Mouse (Mus musculus) spleen, adult 10 weeks (tissue): ENCODE results near the gene Ntng1. TPM values are rescaled to one million over a fixed set of nuclear protein-coding genes. Genes with fewer than 3 reads are reported as not detected.

Experiments
- polyA plus RNA-seq: library from polyadenylated mRNA; stranded (reverse); fragments of 350-450 nt; fragmentation: Illumina TruSeq; extraction: RNeasy Lipid Tissue Mini Kit (QIAGEN cat#74804); gene quantifications from one replicate; pipeline ENCODE4 v1.2.3, GENCODE M21; 2015; ENCODE audit warnings: low replicate concordance; ENCODE audit not compliant: insufficient read depth

The Ntng1 gene
- 0.18 TPM for polyA plus RNA-seq

GRCm38 (mm10) chr3:110143206-110144061 lies at the start of gene Ntng1:
Ntng1 (minus strand) TSS chr3:110144011.

Other genes with a start within 250 kb of the Ntng1 start
- 15.3 TPM for gene Prmt6, start 107.0 kb upstream of the Ntng1 start, polyA plus RNA-seq